Mouse (Mus musculus) stomach, embryonic 14.5 days (tissue): ENCODE results near the gene Lama2. TPM values are rescaled to one million over a fixed set of nuclear protein-coding genes. Genes with fewer than 3 reads are reported as not detected.

Experiments used
- ATAC-seq: fragments of 200-750 bp; cut with Nextera tagmentation; 2 replicates; pipeline ENCODE4 v1.8.0; 2017; ENCODE audit warnings: low read depth, moderate TSS enrichment; ENCODE audit not compliant: insufficient number of reproducible peaks, insufficient read depth, low FRiP score
- H3K27ac ChIP-seq: fragments of 300-500 bp; sonication (generic); 2 replicates; pipeline ENCODE4 v1.5.1; 2014; ENCODE audit warnings: mild to moderate bottlenecking, low read length, moderate library complexity, mixed read lengths
- H3K27me3 ChIP-seq: fragments of 300-500 bp; sonication (generic); 2 replicates; pipeline ENCODE4 v1.6.1; 2014; ENCODE audit warnings: low read length, control low read depth, mixed read lengths; ENCODE audit not compliant: control insufficient read depth, insufficient read depth
- H3K36me3 ChIP-seq: fragments of 300-500 bp; sonication (generic); 2 replicates; pipeline ENCODE4 v1.6.1; 2014; ENCODE audit warnings: mild to moderate bottlenecking, control low read depth, low read length, moderate library complexity, mixed read lengths; ENCODE audit not compliant: control insufficient read depth, insufficient read depth
- H3K4me1 ChIP-seq: fragments of 300-500 bp; sonication (generic); 2 replicates; pipeline ENCODE4 v1.6.1; 2014; ENCODE audit warnings: low read length, control low read depth, mixed read lengths; ENCODE audit not compliant: control insufficient read depth, insufficient read depth
- H3K4me2 ChIP-seq: fragments of 300-500 bp; sonication (generic); replicated peaks from 2 replicates; pipeline ENCODE4 v1.6.1; 2014; ENCODE audit warnings: low read depth, low read length, control low read depth
- H3K4me3 ChIP-seq: fragments of 300-500 bp; sonication (generic); 2 replicates; pipeline ENCODE4 v1.5.1; 2014; ENCODE audit warnings: low read depth, low read length, control low read depth
- H3K9ac ChIP-seq: fragments of 300-500 bp; sonication (generic); replicated peaks from 2 replicates; pipeline ENCODE4 v1.6.1; 2014; ENCODE audit warnings: low read depth, mild to moderate bottlenecking, control low read depth, low read length, moderate library complexity, mixed read lengths
- H3K9me3 ChIP-seq: fragments of 300-500 bp; sonication (generic); 2 replicates; pipeline ENCODE4 v1.6.1; 2016; ENCODE audit warnings: low read depth, low read length, control low read depth; ENCODE audit not compliant: control insufficient read depth
- WGBS: fragments of 180-500 bp; shearing (Covaris S2); extraction: QIAGEN DNeasy Blood & Tissue Kit; methylation state at CpG from one replicate; pipeline ENCODE4 v1.1.7; 2014; 5-methylcytosine and 5-hydroxymethylcytosine counted together
- polyA plus RNA-seq: library from polyadenylated mRNA; unstranded; fragments of >200 nt; fragmentation: Nextera tagmentation; extraction: Ambion mirVana; gene quantifications from 2 replicates; pipeline ENCODE4 v1.2.1, GENCODE M21; 2014

Gene Lama2
- polyA plus RNA-seq, 1 experiment from 2014 or later: 25.8 TPM

GRCm38 (mm10) chr10:27249741-27250140 lies 369.8 kb downstream of the Lama2 start:
- Histone ChIP-seq H3K9ac (no peak overlapping the region), H3K27me3 (no peaks in the 10 kb centered on the region), H3K27ac (no peak overlapping the region), H3K36me3 (no peaks in the 10 kb centered on the region), H3K4me3 (no peak overlapping the region), H3K4me1 (no peaks in the 10 kb centered on the region), H3K9me3 (no peaks in the 10 kb centered on the region), H3K4me2 (no peak overlapping the region)
- ATAC-seq: no peak
- 100% methylated on average over 1 of the region's 1 CpGs for WGBS

GRCm38 (mm10) chr10:27234755-27235154 lies 384.8 kb downstream of the Lama2 start:
- H3K9me3 ChIP-seq: no peaks in the 10 kb centered on the region
- ATAC-seq: no peak
- H3K27me3 ChIP-seq: no peaks in the 10 kb centered on the region
- no peak overlapping the region for H3K4me2 ChIP-seq
- H3K9ac ChIP-seq: no peak overlapping the region
- WGBS: 52% methylated on average over 4 of the region's 4 CpGs
- no peak overlapping the region for H3K27ac ChIP-seq
- no peaks in the 10 kb centered on the region for H3K36me3 ChIP-seq
- H3K4me1 ChIP-seq: no peaks in the 10 kb centered on the region
- no peak overlapping the region for H3K4me3 ChIP-seq

DNA sequence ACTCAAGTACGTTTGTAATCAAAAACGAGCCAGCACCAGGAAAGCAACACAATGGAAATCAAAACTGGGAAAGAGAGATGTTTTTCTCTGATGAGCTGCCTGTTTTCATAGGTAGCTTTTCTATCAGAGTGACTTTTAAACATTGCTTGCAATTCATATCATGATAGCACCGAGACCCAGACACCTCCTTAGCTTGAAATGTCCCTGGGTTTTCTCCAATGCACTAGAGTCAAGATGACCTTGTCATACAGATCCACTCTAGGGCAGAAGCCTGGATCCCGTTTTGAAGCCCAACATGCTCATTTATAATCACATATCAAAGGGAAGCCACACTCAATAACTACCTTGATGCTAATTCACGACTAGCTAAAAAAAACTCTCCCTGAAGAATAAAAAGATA lies 386.0 kb downstream of the Lama2 start:
- no peak overlapping the region for H3K27ac ChIP-seq
- no peak overlapping the region for H3K4me3 ChIP-seq
- no peaks in the 10 kb centered on the region for H3K4me1 ChIP-seq
- no peaks in the 10 kb centered on the region for H3K9me3 ChIP-seq
- H3K36me3 ChIP-seq: no peaks in the 10 kb centered on the region
- WGBS: 78% methylated on average over 5 of the region's 5 CpGs
- no peak overlapping the region for H3K9ac ChIP-seq
- ATAC-seq: no peak
- no peak overlapping the region for H3K4me2 ChIP-seq
- no peaks in the 10 kb centered on the region for H3K27me3 ChIP-seq

DNA sequence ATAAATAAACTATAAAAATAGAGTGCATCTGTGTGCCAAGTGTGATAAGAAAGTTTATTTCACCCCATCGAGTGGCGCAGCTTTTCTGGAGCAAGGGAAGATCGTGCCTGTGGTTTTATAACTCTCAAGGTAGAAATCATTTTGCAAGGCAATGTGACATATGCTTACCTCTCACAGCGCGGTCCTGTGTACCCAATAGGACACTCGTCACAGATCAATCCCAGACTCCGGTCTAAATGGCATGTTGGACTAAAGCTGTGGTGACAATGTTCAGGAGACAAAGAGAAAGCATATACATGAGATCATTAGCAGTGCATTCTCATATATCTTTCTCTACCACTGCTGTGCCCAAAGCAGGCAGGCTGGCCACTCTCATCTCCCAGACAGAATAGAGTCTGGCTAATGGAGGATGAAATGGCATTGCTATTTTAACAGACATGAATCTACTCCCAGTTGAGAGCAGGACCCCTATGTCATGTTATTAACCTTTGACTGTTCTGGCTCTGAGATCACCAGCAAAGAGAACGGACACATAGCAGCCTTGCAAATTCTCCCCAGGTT lies 395.7 kb downstream of the Lama2 start:
- Histone ChIP-seq H3K9ac (no peak overlapping the region), H3K4me3 (no peak overlapping the region), H3K27ac (no peak overlapping the region), H3K36me3 (no peaks in the 10 kb centered on the region), H3K9me3 (no peaks in the 10 kb centered on the region), H3K4me2 (no peak overlapping the region), H3K27me3 (no peaks in the 10 kb centered on the region), H3K4me1 (no peaks in the 10 kb centered on the region)
- ATAC-seq: no peak
- WGBS: 45% methylated on average over 8 of the region's 8 CpGs

GRCm38 (mm10) chr10:27222639-27223315 lies 396.8 kb downstream of the Lama2 start:
- 73% methylated on average over 6 of the region's 6 CpGs for WGBS
- Histone ChIP-seq H3K27me3 (no peaks in the 10 kb centered on the region), H3K4me3 (no peak overlapping the region), H3K36me3 (no peaks in the 10 kb centered on the region), H3K4me1 (no peaks in the 10 kb centered on the region), H3K9ac (no peak overlapping the region), H3K27ac (no peak overlapping the region), H3K4me2 (no peak overlapping the region), H3K9me3 (no peaks in the 10 kb centered on the region)
- ATAC-seq: no peak

GRCm38 (mm10) chr10:27219698-27220097 lies 399.9 kb downstream of the Lama2 start:
- Histone ChIP-seq H3K9ac (no peak overlapping the region), H3K4me1 (no peaks in the 10 kb centered on the region), H3K4me3 (no peak overlapping the region), H3K27me3 (no peaks in the 10 kb centered on the region), H3K36me3 (no peaks in the 10 kb centered on the region), H3K4me2 (no peak overlapping the region), H3K27ac (no peak overlapping the region), H3K9me3 (no peaks in the 10 kb centered on the region)
- ATAC-seq: no peak
- WGBS: 77% methylated on average over 1 of the region's 1 CpGs

- H3K4me1 ChIP-seq: no peaks in the 10 kb centered on the region
Observed at GRCm38 (mm10) chr10:27207320-27207719, 412.2 kb downstream of the Lama2 start.

GRCm38 (mm10) chr10:27198443-27198842 lies 421.1 kb downstream of the Lama2 start:
- 26% methylated on average over 1 of the region's 1 CpGs for WGBS
- Histone ChIP-seq H3K27ac (no peak overlapping the region), H3K36me3 (no peaks in the 10 kb centered on the region), H3K9me3 (no peaks in the 10 kb centered on the region), H3K27me3 (no peaks in the 10 kb centered on the region), H3K4me1 (no peaks in the 10 kb centered on the region), H3K9ac (no peak overlapping the region), H3K4me3 (no peak overlapping the region), H3K4me2 (no peak overlapping the region)
- no peak for ATAC-seq

More at GRCm38 (mm10) chr10:27207320-27207719, 412.2 kb downstream of the Lama2 start:
- no peak overlapping the region for H3K4me3 ChIP-seq
- no peak overlapping the region for H3K9ac ChIP-seq
- 24% methylated on average over 12 of the region's 12 CpGs for WGBS
- H3K27me3 ChIP-seq: no peaks in the 10 kb centered on the region
- no peaks in the 10 kb centered on the region for H3K36me3 ChIP-seq
- H3K4me2 ChIP-seq: no peak overlapping the region
- no peak for ATAC-seq
- no peaks in the 10 kb centered on the region for H3K9me3 ChIP-seq
- no peak overlapping the region for H3K27ac ChIP-seq
